Comparison of ENCODE assay signal across 25 mouse cellular contexts in genomic region chr14:23810081-23810480, GRCm38 (mm10).
"Had no signal": no experiment of that assay in that cellular context is flagged by ENCODE, and none has a peak within 500 bp of the region (broad histone marks: within the 10 kb centered on the region; RNA-seq: fewer than 3 reads in every experiment).

No protein-coding gene starts in this region.

- H3K36me3 ChIP-seq: heart, embryonic 13.5 days; heart, embryonic 15.5 days; hindbrain, embryonic 13.5 days; hindbrain, embryonic 15.5 days; kidney, embryonic 15.5 days; limb, embryonic 13.5 days; limb, embryonic 15.5 days; liver, embryonic 12.5 days had no signal

- DNase-seq: gastrocnemius, postnatal 14 days; gastrocnemius, postnatal 36 days; heart, adult 11 months; heart, adult 2 months; heart, postnatal 14 days; heart, postnatal 36 days; kidney, adult 11 months; kidney, adult 2 months; kidney, adult 9 months; kidney, postnatal 14 days; kidney, postnatal 36 days; layer of hippocampus, postnatal 36 days had no signal

- H3K9me3 ChIP-seq: heart, embryonic 13.5 days; heart, embryonic 15.5 days; hindbrain, embryonic 13.5 days; hindbrain, embryonic 15.5 days; kidney, embryonic 15.5 days; limb, embryonic 13.5 days; limb, embryonic 15.5 days; liver, embryonic 12.5 days had no signal

- H3K9ac ChIP-seq: heart, embryonic 13.5 days; heart, embryonic 15.5 days; hindbrain, embryonic 13.5 days; hindbrain, embryonic 15.5 days; kidney, embryonic 15.5 days; limb, embryonic 13.5 days; limb, embryonic 15.5 days; liver, embryonic 12.5 days; liver, embryonic 14.5 days had no signal

- H3K4me2 ChIP-seq: heart, embryonic 11.5 days; heart, embryonic 13.5 days; heart, embryonic 15.5 days; hindbrain, embryonic 13.5 days; hindbrain, embryonic 15.5 days; kidney, embryonic 15.5 days; limb, embryonic 13.5 days; limb, embryonic 15.5 days; liver, embryonic 12.5 days had no signal

- H3K27ac ChIP-seq: heart, adult 2 months; heart, embryonic 13.5 days; heart, embryonic 15.5 days; hindbrain, embryonic 15.5 days; hindbrain, postnatal 0 days; kidney, embryonic 15.5 days; kidney, postnatal 0 days; limb, embryonic 13.5 days; limb, embryonic 15.5 days; liver, embryonic 12.5 days; liver, embryonic 14.5 days had no signal

- ATAC-seq: hindbrain, postnatal 0 days; intestine, embryonic 16.5 days; liver, embryonic 12.5 days had no signal

- H3K4me1 ChIP-seq: heart, embryonic 13.5 days; heart, embryonic 15.5 days; liver, embryonic 12.5 days had no signal

- H3K27me3 ChIP-seq: hindbrain, embryonic 13.5 days; hindbrain, embryonic 15.5 days; kidney, embryonic 15.5 days; limb, embryonic 15.5 days; liver, embryonic 12.5 days had no signal

- H3K4me3 ChIP-seq: heart, adult 2 months; heart, embryonic 13.5 days; heart, embryonic 15.5 days; hindbrain, embryonic 13.5 days; hindbrain, embryonic 15.5 days; kidney, embryonic 15.5 days; limb, embryonic 13.5 days; limb, embryonic 15.5 days; liver, embryonic 12.5 days had no signal
